Mouse (Mus musculus): ENCODE results near the gene Gas2l3. TPM values are rescaled to one million over a fixed set of nuclear protein-coding genes. Genes with fewer than 3 reads are reported as not detected.

Gene Gas2l3
- polyA plus RNA-seq, 1 experiment, result 1.9 TPM

DNA sequence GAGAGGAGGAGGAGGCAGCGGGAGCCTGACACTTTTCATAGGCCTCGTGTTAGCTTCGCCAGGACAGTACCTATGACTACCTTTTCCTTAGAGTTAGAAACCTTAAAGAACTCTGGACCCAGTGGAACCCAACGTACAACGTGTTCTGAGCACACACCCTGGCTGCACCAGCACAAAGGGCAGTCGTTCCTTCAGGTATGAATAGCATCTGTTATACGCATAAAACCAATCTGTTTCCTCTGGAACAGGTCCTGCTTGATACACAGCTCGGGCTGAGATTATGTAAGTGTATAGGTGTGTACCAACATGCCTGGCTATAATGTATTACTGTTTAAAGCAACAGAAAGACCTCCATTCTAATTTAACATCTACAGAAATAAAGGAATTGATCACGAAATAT is 19.6 kb downstream of the Gas2l3 start:
- peaks cover 37% of the 10 kb centered on the region for H3K36me3 ChIP-seq (ENCODE audit: control insufficient read depth, insufficient read depth, low read length)
- H3K4me3 ChIP-seq (ENCODE audit: low read depth, low read length), result no peak overlapping the region
- no peak overlapping the region; the same call in 1 of the 2 replicates for H3K27ac ChIP-seq (ENCODE audit: insufficient read depth, low read depth, low read length)
- WGBS, result 71% methylated on average over 9 of the region's 9 CpGs
- TF ChIP-seq CTCF (IDR thresholded peaks at IDR 0.05; ENCODE audit: extremely low read depth, insufficient read length, insufficient replicate concordance, low read depth, low read length) (no peak), POLR2A (IDR thresholded peaks at IDR 0.05; ENCODE audit: low read depth, low read length) (no peak)
- H3K27me3 ChIP-seq (ENCODE audit: control insufficient read depth, insufficient read depth, low read length), result no peaks in the 10 kb centered on the region
- peaks cover 2% of the 10 kb centered on the region; the same call in 1 of the 2 replicates for H3K4me1 ChIP-seq (ENCODE audit: control insufficient read depth, insufficient read depth, insufficient read length, low read length)

- Histone ChIP-seq H3K4me3 (ENCODE audit: low read depth, low read length) (no peak overlapping the region), H3K4me1 (ENCODE audit: control insufficient read depth, insufficient read depth, insufficient read length, low read length) (peaks cover 2% of the 10 kb centered on the region; the same call in 1 of the 2 replicates), H3K27me3 (ENCODE audit: control insufficient read depth, insufficient read depth, low read length) (no peaks in the 10 kb centered on the region), H3K27ac (ENCODE audit: insufficient read depth, low read depth, low read length) (no peak overlapping the region), H3K36me3 (ENCODE audit: control insufficient read depth, insufficient read depth, low read length) (peaks cover 32% of the 10 kb centered on the region)
- 93% methylated on average over 9 of the region's 9 CpGs for WGBS
- TF ChIP-seq POLR2A (IDR thresholded peaks at IDR 0.05; ENCODE audit: low read depth, low read length), result no peak
- no peak for TF ChIP-seq CTCF (IDR thresholded peaks at IDR 0.05; ENCODE audit: extremely low read depth, insufficient read length, insufficient replicate concordance, low read depth, low read length)
These were observed 20.5 kb downstream of the Gas2l3 start for GRCm38 (mm10) chr10:89423164-89423778.

- TF ChIP-seq CTCF (IDR thresholded peaks at IDR 0.05; ENCODE audit: extremely low read depth, insufficient read length, insufficient replicate concordance, low read depth, low read length) (no peak), POLR2A (IDR thresholded peaks at IDR 0.05; ENCODE audit: low read depth, low read length) (no peak)
These were observed 21.1 kb downstream of the Gas2l3 start for GRCm38 (mm10) chr10:89422504-89423158.

DNA sequence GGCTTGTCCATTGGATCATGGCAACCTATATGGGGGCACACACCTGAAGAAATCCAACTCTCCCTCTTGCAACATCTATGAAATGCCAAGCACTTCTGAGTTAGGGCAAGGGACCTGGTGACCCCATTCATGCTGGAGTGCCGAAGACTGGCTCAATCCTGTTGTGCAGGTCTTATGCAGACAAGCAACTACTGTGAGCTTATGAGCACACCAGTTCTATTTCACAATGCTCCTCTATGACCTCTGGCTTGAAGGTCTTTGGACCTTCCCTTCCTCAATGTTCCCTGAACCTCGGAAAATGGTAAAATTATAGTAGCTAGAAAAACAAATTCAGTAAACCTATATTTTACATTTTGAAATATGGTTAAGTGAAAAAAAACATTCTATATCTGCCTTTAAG is 25.8 kb downstream of the Gas2l3 start:
- TF ChIP-seq CTCF (IDR thresholded peaks at IDR 0.05; ENCODE audit: extremely low read depth, insufficient read length, insufficient replicate concordance, low read depth, low read length), result no peak
- H3K4me1 ChIP-seq (ENCODE audit: control insufficient read depth, insufficient read depth, insufficient read length, low read length), result no peaks in the 10 kb centered on the region
- H3K4me3 ChIP-seq (ENCODE audit: low read depth, low read length), result no peak overlapping the region
- H3K27me3 ChIP-seq (ENCODE audit: control insufficient read depth, insufficient read depth, low read length), result no peaks in the 10 kb centered on the region
- no peak overlapping the region for H3K27ac ChIP-seq (ENCODE audit: insufficient read depth, low read depth, low read length)
- H3K36me3 ChIP-seq (ENCODE audit: control insufficient read depth, insufficient read depth, low read length), result peaks cover 40% of the 10 kb centered on the region
- WGBS, result 97% methylated on average over 2 of the region's 2 CpGs

More at GRCm38 (mm10) chr10:89422504-89423158, 21.1 kb downstream of the Gas2l3 start:
- Histone ChIP-seq H3K27ac (ENCODE audit: insufficient read depth, low read depth, low read length) (no peak overlapping the region), H3K36me3 (ENCODE audit: control insufficient read depth, insufficient read depth, low read length) (peaks cover 30% of the 10 kb centered on the region), H3K4me3 (ENCODE audit: low read depth, low read length) (no peak overlapping the region), H3K27me3 (ENCODE audit: control insufficient read depth, insufficient read depth, low read length) (no peaks in the 10 kb centered on the region), H3K4me1 (ENCODE audit: control insufficient read depth, insufficient read depth, insufficient read length, low read length) (peaks cover 2% of the 10 kb centered on the region; the same call in 1 of the 2 replicates)
- 95% methylated on average over 8 of the region's 8 CpGs for WGBS

DNA sequence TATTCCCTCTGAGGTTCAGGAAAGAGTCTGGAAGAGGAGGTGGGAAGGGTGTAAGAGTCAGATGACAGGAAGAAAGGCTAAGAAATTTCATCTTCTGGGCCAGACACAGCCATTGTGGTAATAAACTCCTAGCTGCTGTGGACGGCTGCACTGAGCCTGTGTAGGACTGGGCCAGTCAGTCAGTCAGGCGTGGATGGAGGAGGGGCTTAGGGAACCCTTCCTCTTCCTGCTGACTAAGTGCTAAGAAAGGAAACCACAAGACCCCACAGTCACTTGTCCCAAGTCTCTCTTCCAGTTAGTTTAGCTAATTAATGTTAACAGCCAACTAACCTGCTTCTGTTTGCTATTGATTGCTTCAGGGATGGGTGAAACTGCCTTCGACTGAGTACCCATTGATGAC is 28.3 kb downstream of the Gas2l3 start:
- Histone ChIP-seq H3K27ac (ENCODE audit: insufficient read depth, low read depth, low read length) (no peak overlapping the region), H3K36me3 (ENCODE audit: control insufficient read depth, insufficient read depth, low read length) (peaks cover 35% of the 10 kb centered on the region), H3K4me1 (ENCODE audit: control insufficient read depth, insufficient read depth, insufficient read length, low read length) (no peaks in the 10 kb centered on the region), H3K4me3 (ENCODE audit: low read depth, low read length) (no peak overlapping the region), H3K27me3 (ENCODE audit: control insufficient read depth, insufficient read depth, low read length) (no peaks in the 10 kb centered on the region)
- 80% methylated on average over 3 of the region's 3 CpGs for WGBS
- TF ChIP-seq CTCF (IDR thresholded peaks at IDR 0.05; ENCODE audit: extremely low read depth, insufficient read length, insufficient replicate concordance, low read depth, low read length) (no peak), POLR2A (IDR thresholded peaks at IDR 0.05; ENCODE audit: low read depth, low read length) (no peak)

DNA sequence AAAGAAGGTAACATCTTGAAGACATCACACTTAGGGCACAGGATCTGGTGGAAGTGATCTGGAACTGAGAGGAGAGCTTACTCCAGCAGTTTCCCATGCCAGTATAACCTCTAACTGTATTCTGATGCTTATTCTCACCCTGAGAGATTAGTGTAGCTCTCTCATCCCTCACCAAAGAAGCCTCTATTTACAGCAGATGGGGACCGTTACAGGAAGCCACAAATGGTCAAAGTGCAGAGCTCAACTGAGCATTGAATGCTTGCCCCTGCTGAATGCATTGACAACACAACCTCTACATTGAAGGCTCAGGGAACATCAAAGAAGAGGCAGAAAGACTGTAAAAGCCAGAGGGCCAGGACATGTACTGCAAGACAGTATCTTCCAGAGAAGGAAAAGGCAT is 36.2 kb downstream of the Gas2l3 start:
- TF ChIP-seq POLR2A (IDR thresholded peaks at IDR 0.05; ENCODE audit: low read depth, low read length), result no peak
- no peak for TF ChIP-seq CTCF (IDR thresholded peaks at IDR 0.05; ENCODE audit: extremely low read depth, insufficient read length, insufficient replicate concordance, low read depth, low read length)
- Histone ChIP-seq H3K4me3 (ENCODE audit: low read depth, low read length) (no peak overlapping the region), H3K36me3 (ENCODE audit: control insufficient read depth, insufficient read depth, low read length) (peaks cover 7% of the 10 kb centered on the region; the same call in 1 of the 2 replicates), H3K27me3 (ENCODE audit: control insufficient read depth, insufficient read depth, low read length) (no peaks in the 10 kb centered on the region), H3K27ac (ENCODE audit: insufficient read depth, low read depth, low read length) (no peak overlapping the region), H3K4me1 (ENCODE audit: control insufficient read depth, insufficient read depth, insufficient read length, low read length) (no peaks in the 10 kb centered on the region)
- WGBS, result 19% methylated on average over 1 of the region's 1 CpGs

DNA sequence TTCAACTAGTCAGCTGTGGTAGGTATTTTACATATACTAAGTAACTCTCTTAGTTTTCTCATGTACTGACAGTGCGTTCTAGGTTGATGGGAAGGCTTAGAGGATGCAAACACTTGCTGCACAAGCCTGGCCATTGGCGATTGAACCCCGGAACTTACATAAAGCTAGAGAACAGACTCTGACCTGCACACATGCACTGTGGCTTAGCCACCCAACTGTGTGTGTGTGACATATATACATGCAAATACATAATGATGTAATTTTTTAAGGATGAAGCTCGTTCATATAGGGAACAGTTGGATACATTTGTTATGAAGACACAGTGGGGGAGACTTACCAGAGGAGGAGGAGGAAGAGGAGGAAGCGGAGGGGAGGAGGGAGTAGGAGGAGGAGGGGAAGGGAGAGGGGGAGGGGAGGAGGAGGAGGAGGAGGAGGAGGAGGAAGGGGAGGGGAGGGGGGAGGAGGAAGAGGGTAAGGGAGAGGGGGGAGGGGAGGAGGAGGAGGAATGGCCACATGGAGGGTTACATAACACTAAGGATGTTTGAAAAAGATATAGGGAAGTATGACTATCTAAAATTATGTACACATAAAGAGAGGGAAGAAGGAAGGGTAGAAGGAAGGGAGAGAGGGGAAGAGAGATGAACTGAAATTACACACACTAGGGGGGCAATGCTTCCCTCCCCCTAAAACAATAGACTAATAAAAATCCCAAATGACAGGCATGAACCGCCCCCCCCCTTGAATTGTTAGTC is 36.9 kb downstream of the Gas2l3 start:
- Histone ChIP-seq H3K4me3 (ENCODE audit: low read depth, low read length) (no peak overlapping the region), H3K4me1 (ENCODE audit: control insufficient read depth, insufficient read depth, insufficient read length, low read length) (no peaks in the 10 kb centered on the region), H3K36me3 (ENCODE audit: control insufficient read depth, insufficient read depth, low read length) (peaks cover 6% of the 10 kb centered on the region; the same call in 1 of the 2 replicates), H3K27ac (ENCODE audit: insufficient read depth, low read depth, low read length) (no peak overlapping the region), H3K27me3 (ENCODE audit: control insufficient read depth, insufficient read depth, low read length) (no peaks in the 10 kb centered on the region)
- WGBS, result 70% methylated on average over 5 of the region's 6 CpGs
- TF ChIP-seq CTCF (IDR thresholded peaks at IDR 0.05; ENCODE audit: extremely low read depth, insufficient read length, insufficient replicate concordance, low read depth, low read length) (no peak), POLR2A (IDR thresholded peaks at IDR 0.05; ENCODE audit: low read depth, low read length) (no peak)
